Mouse (Mus musculus) stomach, embryonic 14.5 days (tissue): ENCODE measurements around the gene Marc1. TPM values are rescaled to one million over a fixed set of nuclear protein-coding genes. Genes with fewer than 3 reads are reported as not detected.
A peak's percentile ranks its signal among the peaks of the same experiment; 100 is the strongest.

Source experiments
- microRNA counts: library from miRNA; unstranded; fragments of <30 nt; microRNA quantifications from one replicate; lab custom pipeline; 2016
- microRNA-seq: library from miRNA; unstranded; fragments of <30 nt; microRNA quantifications from one replicate; pipeline ENCODE4, GENCODE M21; 2016
- polyA plus RNA-seq: library from polyadenylated mRNA; unstranded; fragments of >200 nt; fragmentation: Nextera tagmentation; extraction: Ambion mirVana; gene quantifications from 2 replicates; pipeline ENCODE4 v1.2.1, GENCODE M21; 2014

The Marc1 gene
- polyA plus RNA-seq, 1 experiment from 2014 or later, result 0.20 TPM

MicroRNA genes within 50 kb of the gene (microRNA counts, 519-probe panel; counts per million panel counts)
- 3,488 counts per million, percentile 69 among the panel's probes with 10 or more counts for microRNA mmu-miR-1981 (lab: Ali Mortazavi, UCI)

Small RNA genes within 50 kb of the gene (microRNA-seq; reads per million reads assigned to microRNA genes)
- 71.0 reads per million, percentile 44 among the genes with 10 or more reads in this experiment for gene Mir1981

Other genes starting within 250 kb of the Marc1 start
- gene Hlx, start 78.7 kb downstream of the Marc1 start, polyA plus RNA-seq, result 10.8 and 12.7 TPM in 2 replicates
- gene Marc2, start 35.1 kb upstream of the Marc1 start, polyA plus RNA-seq, result 174 and 197 TPM in 2 replicates
- 1.9 and 2.1 TPM in 2 replicates for gene C130074G19Rik, start 71.9 kb upstream of the Marc1 start, polyA plus RNA-seq
- 3.0 and 3.3 TPM in 2 replicates for gene Mark1, start 188.3 kb upstream of the Marc1 start, polyA plus RNA-seq